Mouse (Mus musculus) heart, adult 2 months (tissue): ENCODE results near the gene Gpbar1. TPM values are rescaled to one million over a fixed set of nuclear protein-coding genes. Genes with fewer than 3 reads are reported as not detected.

Experiments used
- DNase-seq, 2 experiments: peaks; one replicate each; pipeline ENCODE4 v3.0.0; 2021
- H3K27ac ChIP-seq: fragments of 200-600 bp; 2 replicates; pipeline ENCODE4 v1.8.1; 2022
- H3K27me3 ChIP-seq: fragments of 200-500 bp; 2 replicates; pipeline ENCODE4 v1.6.1; 2012; ENCODE audit warnings: mild to moderate bottlenecking, low read length, inconsistent platforms, mixed read lengths; ENCODE audit not compliant: control insufficient read depth, insufficient read depth
- H3K36me3 ChIP-seq: fragments of 200-500 bp; 2 replicates; pipeline ENCODE4 v1.6.1; 2012; ENCODE audit warnings: low read length, inconsistent platforms; ENCODE audit not compliant: control insufficient read depth, insufficient read depth
- H3K4me1 ChIP-seq: fragments of 200-500 bp; 2 replicates; pipeline ENCODE4 v1.6.1; 2011; ENCODE audit warnings: low read length; ENCODE audit not compliant: control insufficient read depth, insufficient read depth
- H3K4me3 ChIP-seq: fragments of 200-600 bp; 2 replicates; pipeline ENCODE4 v1.8.1; 2022
- H3K79me2 ChIP-seq: fragments of 200-500 bp; replicated peaks from 2 replicates; pipeline ENCODE4 v1.6.1; 2012; ENCODE audit warnings: mild to moderate bottlenecking, inconsistent platforms, low read length, moderate library complexity, mixed read lengths; ENCODE audit not compliant: control insufficient read depth, insufficient read depth
- H3K9ac ChIP-seq: fragments of 200-500 bp; 2 replicates; pipeline ENCODE4 v1.6.1; 2012; ENCODE audit warnings: low read depth, mild to moderate bottlenecking, control low read depth, inconsistent platforms, low read length, mixed read lengths
- CTCF ChIP-seq: fragments of 200-600 bp; IDR thresholded peaks from 2 replicates; pipeline ENCODE4 v1.8.1; 2022; ENCODE audit warnings: antibody characterized with exemption, mild to moderate bottlenecking, moderate library complexity
- EP300 ChIP-seq: fragments of 200-500 bp; IDR thresholded peaks from 2 replicates; pipeline ENCODE4 v1.6.1; 2011; ENCODE audit warnings: low read depth, low read length, control low read depth; ENCODE audit not compliant: insufficient read depth
- POLR2A ChIP-seq: fragments of 200-500 bp; IDR thresholded peaks from 2 replicates; pipeline ENCODE4 v1.6.1; 2011; ENCODE audit warnings: mild to moderate bottlenecking, low read depth, low read length, control low read depth; ENCODE audit not compliant: insufficient read depth
- WGBS: fragments of 180-500 bp; shearing (Covaris S2); methylation state at CpG from one replicate; pipeline ENCODE4 v1.1.7; 2018; 5-methylcytosine and 5-hydroxymethylcytosine counted together
- intact Hi-C: fragments of 180-260 bp; cut with DNase I; formaldehyde crosslinking; loops from one replicate; pipeline ENCODE4 v1.15.1; 2025
- long read RNA-seq: library from polyadenylated mRNA; stranded (forward); transcript quantifications from one replicate; pipeline ENCODE4 v2.0.0, GENCODE M21; 2021
- polyA plus RNA-seq: library from polyadenylated mRNA; depleted of rRNA; stranded (reverse); fragments of >200 nt; gene quantifications from 2 replicates; pipeline ENCODE4 v1.2.3, GENCODE M21; 2012; rRNA removed
- total RNA-seq, 2 experiments: library from RNA; stranded (reverse); gene quantifications; 2 replicates each; pipeline ENCODE4 v1.2.3; 2021

Gene Gpbar1
- not detected for total RNA-seq
- 0.14 and 0.15 TPM in 2 replicates for polyA plus RNA-seq
- long read RNA-seq: 0 reads

DNA sequence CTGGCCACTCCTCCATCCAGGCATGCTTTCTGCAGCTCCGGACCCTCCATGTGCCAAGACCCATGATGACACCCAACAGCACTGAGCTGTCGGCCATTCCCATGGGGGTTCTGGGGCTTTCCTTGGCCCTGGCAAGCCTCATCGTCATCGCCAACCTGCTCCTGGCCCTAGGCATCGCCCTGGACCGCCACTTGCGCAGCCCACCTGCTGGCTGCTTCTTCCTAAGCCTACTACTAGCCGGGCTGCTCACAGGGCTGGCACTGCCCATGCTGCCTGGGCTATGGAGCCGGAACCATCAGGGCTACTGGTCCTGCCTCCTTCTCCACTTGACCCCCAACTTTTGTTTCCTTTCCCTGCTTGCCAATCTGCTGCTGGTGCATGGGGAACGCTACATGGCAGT is at the start of gene Gpbar1:
Gpbar1 (plus strand) TSS at position 13 of the 400 bp plus-strand sequence.
- Histone ChIP-seq H3K27me3 (no peaks in the 10 kb centered on the region), H3K9ac (no peak within 1 kb of the TSS), H3K79me2 (no peaks in the 10 kb centered on the region), H3K36me3 (no peaks in the 10 kb centered on the region), H3K27ac (no peak within 1 kb of the TSS), H3K4me3 (no peak within 1 kb of the TSS), H3K4me1 (peaks cover 2% of the 10 kb centered on the region; the same call in 1 of the 2 replicates)
- TF ChIP-seq CTCF (no peak), POLR2A (no peak), EP300 (no peak)
- intact Hi-C loops: no loop called here
- 90% methylated on average over 10 of the region's 10 CpGs for WGBS
- DNase-seq: no peak

DNA sequence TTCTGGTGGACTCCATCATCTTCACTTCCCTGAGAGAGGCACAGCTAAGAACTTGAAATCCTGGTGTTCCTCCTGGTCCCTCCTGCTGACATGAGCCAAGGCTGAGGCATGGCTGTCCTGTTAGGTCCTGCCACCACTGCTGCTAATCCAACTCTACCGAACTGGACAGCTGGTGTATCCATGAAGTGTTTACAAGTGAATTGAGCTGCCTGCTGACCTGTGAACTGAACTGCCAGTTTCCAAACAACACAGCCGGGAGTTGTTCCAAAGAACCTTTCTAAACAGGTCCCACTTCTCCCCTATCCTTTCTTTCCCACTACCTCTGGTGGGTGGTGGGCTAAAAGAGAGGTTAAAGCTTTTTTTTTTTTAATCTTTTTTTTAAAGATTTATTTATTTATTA is 48.4 kb upstream of the Gpbar1 start:
- no peak for TF ChIP-seq POLR2A
- TF ChIP-seq CTCF: no peak
- TF ChIP-seq EP300: no peak
- H3K9ac ChIP-seq: no peak overlapping the region
- peaks cover 3% of the 10 kb centered on the region for H3K4me1 ChIP-seq
- no peaks in the 10 kb centered on the region for H3K27me3 ChIP-seq
- 82% methylated on average over 2 of the region's 2 CpGs for WGBS
- no peak overlapping the region for H3K4me3 ChIP-seq
- intact Hi-C loops: loop anchor here (5.0 kb wide), 1 partner anchor 132 kb away; the partner anchor contains the start of gene Catip
- DNase-seq: no peak
- H3K36me3 ChIP-seq: no peaks in the 10 kb centered on the region
- H3K79me2 ChIP-seq: no peaks in the 10 kb centered on the region
- no peak overlapping the region for H3K27ac ChIP-seq

DNA sequence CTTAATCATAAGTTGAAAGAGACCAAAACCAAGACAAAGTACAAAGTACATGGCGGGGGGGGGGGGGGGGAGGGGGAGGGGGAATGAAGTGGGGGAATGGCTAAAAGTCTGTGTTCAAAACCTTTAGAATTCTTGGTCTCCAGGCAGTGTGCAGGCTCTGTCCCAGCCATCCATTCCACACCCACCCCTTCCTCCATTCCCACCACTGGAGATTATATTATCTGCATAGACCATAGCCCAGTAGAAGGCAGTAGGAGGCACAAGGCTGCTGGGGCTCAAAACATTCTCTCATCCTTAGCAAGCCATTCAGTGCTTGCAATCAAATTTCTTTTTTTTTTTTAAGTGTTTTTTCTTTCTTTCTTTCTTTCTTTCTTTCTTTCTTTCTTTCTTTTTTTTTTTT is 47.4 kb upstream of the Gpbar1 start:
- intact Hi-C loops: no loop called here
- peaks cover 3% of the 10 kb centered on the region for H3K4me1 ChIP-seq

DNA sequence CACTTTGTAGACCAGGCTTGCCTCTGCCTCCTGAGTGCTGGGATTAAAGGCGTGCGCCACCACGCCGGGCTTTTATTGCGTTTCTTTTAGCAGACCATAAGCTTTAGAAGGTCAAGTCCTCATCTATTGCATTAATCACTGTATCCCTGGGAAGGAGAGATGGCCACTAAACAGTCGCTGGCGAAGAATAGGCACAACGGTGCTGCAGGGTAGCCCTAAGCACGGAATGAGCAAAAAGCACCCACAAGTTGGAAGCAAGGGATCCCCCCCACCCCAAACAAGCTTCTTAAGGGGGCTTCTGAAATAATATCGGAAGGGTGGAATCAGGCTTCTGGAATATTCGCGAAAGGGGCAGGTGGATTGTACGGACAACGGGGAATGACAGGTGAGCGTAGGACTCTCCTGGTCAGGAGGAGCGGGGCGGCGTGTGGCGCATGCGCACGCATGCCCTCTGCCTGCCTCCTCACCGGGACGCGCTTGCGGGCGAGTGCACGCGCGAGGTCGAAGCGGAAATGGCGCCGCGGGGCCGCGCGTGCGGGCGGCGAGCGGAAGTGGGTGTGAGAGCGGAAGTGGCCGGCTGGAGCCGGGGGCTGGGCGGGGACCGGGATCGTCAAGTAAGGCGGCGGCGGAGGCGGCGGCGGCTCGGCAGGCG is 42.3 kb upstream of the Gpbar1 start, which contains the start of gene Arpc2:
Arpc2 (plus strand) TSS at position 147 of the 652 bp plus-strand sequence.
- peaks cover 5% of the 10 kb centered on the region for H3K79me2 ChIP-seq
- DNase-seq: peak; percentile 99 to 100
- H3K36me3 ChIP-seq: peaks cover 28% of the 10 kb centered on the region
- TF ChIP-seq POLR2A: peak; percentile 99
- TF ChIP-seq EP300: peak; percentile 82; the same call in 1 of the 2 replicates
- TF ChIP-seq CTCF: no peak
- no peaks in the 10 kb centered on the region for H3K27me3 ChIP-seq
- H3K4me3 ChIP-seq: peak within 1 kb of the TSS; percentile 86
- 3% methylated on average over 47 of the region's 55 CpGs for WGBS
- intact Hi-C loops: loop anchor here (1.0 to 2.0 kb wide), 3 partner anchors 15 to 157 kb away; partner anchors contain the start of genes Aamp and Pnkd
- peak within 1 kb of the TSS; percentile 96 for H3K9ac ChIP-seq
- peak within 1 kb of the TSS; percentile 97 for H3K27ac ChIP-seq
- peaks cover 12% of the 10 kb centered on the region for H3K4me1 ChIP-seq

More for the DNA sequence above, 47.4 kb upstream of the Gpbar1 start:
- Histone ChIP-seq H3K27ac (no peak overlapping the region), H3K27me3 (no peaks in the 10 kb centered on the region), H3K9ac (no peak overlapping the region), H3K4me3 (no peak overlapping the region), H3K36me3 (no peaks in the 10 kb centered on the region), H3K79me2 (no peaks in the 10 kb centered on the region)
- no peak for DNase-seq
- TF ChIP-seq EP300 (no peak), CTCF (no peak), POLR2A (no peak)
- 83% methylated on average over 1 of the region's 1 CpGs for WGBS

DNA sequence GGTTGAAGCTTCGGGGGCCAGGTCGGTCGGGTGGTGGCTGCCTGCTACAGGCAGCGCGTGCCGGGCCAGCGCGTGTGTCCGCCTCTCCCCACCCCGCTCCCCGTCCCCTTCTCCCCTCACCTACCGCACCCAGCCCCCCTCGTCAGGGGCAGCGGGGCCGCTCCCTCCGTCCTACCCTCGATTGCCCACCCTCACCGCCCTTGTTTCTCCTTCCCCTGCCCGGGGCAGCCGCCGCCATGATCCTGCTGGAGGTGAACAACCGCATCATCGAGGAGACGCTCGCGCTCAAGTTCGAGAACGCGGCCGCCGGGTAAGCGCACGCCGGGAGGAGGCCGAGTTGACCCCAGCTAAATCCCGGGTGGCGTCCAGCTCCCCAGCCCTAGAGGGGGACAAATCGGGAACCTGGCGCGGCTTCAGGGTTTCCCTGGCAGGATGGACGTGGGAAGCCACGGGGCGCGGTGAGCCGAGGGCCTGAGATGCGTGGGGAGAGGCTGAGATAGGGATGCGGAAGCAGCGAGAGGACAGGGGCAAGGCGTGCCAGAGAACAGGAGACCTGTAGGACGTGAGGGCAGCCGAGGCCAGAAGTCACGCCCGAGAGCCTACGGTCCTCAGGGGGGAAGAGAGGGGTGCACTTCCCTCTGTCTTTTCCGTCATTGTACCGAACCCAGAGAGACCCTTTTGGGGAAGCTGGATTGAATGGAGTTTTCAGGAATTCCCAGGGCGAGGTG is 41.6 kb upstream of the Gpbar1 start:
- whole genome bisulfite sequencing: under 1% methylated on average over 46 of the region's 57 CpGs
- intact Hi-C loops: loop anchor here (1.0 to 2.0 kb wide), 3 partner anchors 14 to 156 kb away; partner anchors contain the start of genes Aamp and Pnkd
- peaks cover 14% of the 10 kb centered on the region for H3K4me1 ChIP-seq
- H3K27ac ChIP-seq: peak overlapping the region; percentile 97
- no peaks in the 10 kb centered on the region for H3K27me3 ChIP-seq
- peaks cover 6% of the 10 kb centered on the region for H3K79me2 ChIP-seq
- peaks cover 32% of the 10 kb centered on the region for H3K36me3 ChIP-seq
- peak overlapping the region; percentile 96 for H3K9ac ChIP-seq
- peak; percentile 69 for DNase-seq
- TF ChIP-seq POLR2A (0 out of 2 replicates have a peak, but pooled peaks have one; percentile 26), CTCF (no peak)
- peak overlapping the region; percentile 86 for H3K4me3 ChIP-seq

- peaks cover 16% of the 10 kb centered on the region for H3K4me1 ChIP-seq
- H3K27me3 ChIP-seq: no peaks in the 10 kb centered on the region
- peak overlapping the region; percentile 97 for H3K27ac ChIP-seq
- H3K79me2 ChIP-seq: peaks cover 6% of the 10 kb centered on the region
- H3K36me3 ChIP-seq: peaks cover 36% of the 10 kb centered on the region
- H3K9ac ChIP-seq: peak overlapping the region; percentile 43; the same call in 1 of the 2 replicates
- 4% methylated on average over 5 of the region's 5 CpGs for WGBS
- no peak for DNase-seq
- TF ChIP-seq POLR2A (no peak), EP300 (no peak), CTCF (no peak)
- intact Hi-C loops: loop anchor here (2.0 kb wide), 2 partner anchors 13 to 155 kb away; no protein-coding TSS in a partner anchor
- H3K4me3 ChIP-seq: peak overlapping the region; percentile 86
These were observed 40.7 kb upstream of the Gpbar1 start for GRCm38 (mm10) chr1:74237671-74238070.
